Comparison of ENCODE assay signal across 8 mouse cellular contexts in genomic region chr19:7066828-7067342, GRCm38 (mm10). TPM values are rescaled to one million over a fixed set of nuclear protein-coding genes. Genes with fewer than 3 reads are reported as not detected.
A peak's percentile ranks its signal among the peaks of the same experiment; 100 is the strongest.
DNase-seq lines count a peak whose midpoint lies in the region; ATAC-seq and TF ChIP-seq lines count a peak whose summit lies in the region.
"Had no signal": no experiment of that assay in that cellular context is flagged by ENCODE, and none has a peak within 500 bp of the region (broad histone marks: within the 10 kb centered on the region; RNA-seq: fewer than 3 reads in every experiment).

No protein-coding gene starts in this region.

- H3K9ac ChIP-seq in kidney, postnatal 0 days (ENCODE audit: low read depth, low read length), result no peak overlapping the region
- no peak overlapping the region for H3K9ac ChIP-seq in embryonic facial prominence, embryonic 15.5 days
- H3K9ac ChIP-seq in liver, embryonic 15.5 days, result peak overlapping the region; percentile 23; the same call in 1 of the 2 replicates

- peak; percentile 36 for DNase-seq in kidney, postnatal 0 days (ENCODE audit: low spot score)
- DNase-seq in kidney, postnatal 25 days, result no peak
- peak; percentile 29 for DNase-seq in c-Kit-positive CD71-positive TER-119-positive erythroid progenitor cells, embryonic 14.5 days (ENCODE audit: low spot score)
- no peak for DNase-seq in frontal cortex, postnatal 25 days (ENCODE audit: low spot score in 2 of 2)
- DNase-seq in cerebellum, adult 2 months, result no peak

- no peaks in the 10 kb centered on the region for H3K27me3 ChIP-seq in kidney, postnatal 0 days (ENCODE audit: insufficient read depth, low read length)
- peaks cover 6% of the 10 kb centered on the region; the same call in 1 of the 2 replicates for H3K27me3 ChIP-seq in embryonic facial prominence, embryonic 15.5 days
- H3K27me3 ChIP-seq in liver, embryonic 15.5 days, result peaks cover 43% of the 10 kb centered on the region
- no peaks in the 10 kb centered on the region for H3K27me3 ChIP-seq in cerebellum, adult 2 months (ENCODE audit: control insufficient read depth, insufficient read depth, low read length)

- H3K4me1 ChIP-seq in kidney, postnatal 0 days (replicated peaks; ENCODE audit: insufficient read depth, low read length), result peaks cover 24% of the 10 kb centered on the region
- H3K4me1 ChIP-seq in embryonic facial prominence, embryonic 15.5 days, result peaks cover 63% of the 10 kb centered on the region
- peaks cover 31% of the 10 kb centered on the region for H3K4me1 ChIP-seq in liver, embryonic 15.5 days (replicated peaks)
- peaks cover 36% of the 10 kb centered on the region for H3K4me1 ChIP-seq in cerebellum, adult 2 months (ENCODE audit: control insufficient read depth, insufficient read depth, low read length)

- H3K36me3 ChIP-seq in kidney, postnatal 0 days (ENCODE audit: insufficient read depth, low read length), result no peaks in the 10 kb centered on the region
- no peaks in the 10 kb centered on the region for H3K36me3 ChIP-seq in embryonic facial prominence, embryonic 15.5 days
- H3K36me3 ChIP-seq in liver, embryonic 15.5 days (replicated peaks), result no peaks in the 10 kb centered on the region

- TF ChIP-seq POLR2A in cerebellum, adult 2 months (IDR thresholded peaks at IDR 0.05; ENCODE audit: borderline replicate concordance, insufficient read depth, low read length), result no peak

- WGBS in kidney, postnatal 0 days, result 25% methylated on average over 7 of the region's 8 CpGs
- 34% methylated on average over 8 of the region's 8 CpGs for WGBS in embryonic facial prominence, embryonic 15.5 days
- 26% methylated on average over 7 of the region's 8 CpGs for WGBS in liver, embryonic 15.5 days (ENCODE audit: insufficient replicate concordance)
- WGBS in cerebellum, adult 2 months, result 50% methylated on average over 8 of the region's 8 CpGs

- H3K27ac ChIP-seq in kidney, postnatal 0 days, result no peak overlapping the region
- peak overlapping the region; percentile 34; the same call in 1 of the 2 replicates for H3K27ac ChIP-seq in embryonic facial prominence, embryonic 15.5 days (replicated peaks)
- H3K27ac ChIP-seq in liver, embryonic 15.5 days (replicated peaks), result peak overlapping the region; percentile 66; the same call in 1 of the 2 replicates
- H3K27ac ChIP-seq in cerebellum, adult 2 months (ENCODE audit: insufficient read depth, low read length), result no peak overlapping the region
- H3K27ac ChIP-seq: layer of hippocampus, adult 2 months had no signal

- H3K4me2 ChIP-seq in kidney, postnatal 0 days (ENCODE audit: low read length), result peak overlapping the region; percentile 23
- H3K4me2 ChIP-seq in embryonic facial prominence, embryonic 15.5 days (replicated peaks), result peak overlapping the region; percentile 22; the same call in 1 of the 2 replicates
- peak overlapping the region; percentile 64 for H3K4me2 ChIP-seq in liver, embryonic 15.5 days

- H3K4me3 ChIP-seq in kidney, postnatal 0 days (replicated peaks; ENCODE audit: low read depth, low read length), result no peak overlapping the region
- no peak overlapping the region for H3K4me3 ChIP-seq in embryonic facial prominence, embryonic 15.5 days (replicated peaks)
- H3K4me3 ChIP-seq in liver, embryonic 15.5 days (replicated peaks), result 0 out of 2 replicates have a peak overlapping the region, but pooled peaks have one; percentile 21
- no peak overlapping the region for H3K4me3 ChIP-seq in cerebellum, adult 2 months (replicated peaks; ENCODE audit: insufficient read depth, low read depth, low read length)
- H3K4me3 ChIP-seq: layer of hippocampus, adult 2 months had no signal

- H3K9me3 ChIP-seq in kidney, postnatal 0 days (replicated peaks; ENCODE audit: low read length), result no peaks in the 10 kb centered on the region
- H3K9me3 ChIP-seq in embryonic facial prominence, embryonic 15.5 days (replicated peaks), result no peaks in the 10 kb centered on the region
- no peaks in the 10 kb centered on the region for H3K9me3 ChIP-seq in liver, embryonic 15.5 days (replicated peaks)

- no peak for ATAC-seq in kidney, postnatal 0 days (replicated peaks; ENCODE audit: low FRiP score, low read depth)
- ATAC-seq in embryonic facial prominence, embryonic 15.5 days (ENCODE audit: insufficient number of reproducible peaks, low FRiP score, low TSS enrichment, low read depth), result no peak
- ATAC-seq in liver, embryonic 15.5 days (ENCODE audit: insufficient read depth), result peak; percentile 30; the same call in 1 of the 2 replicates

- TF ChIP-seq CTCF in kidney, postnatal 0 days (IDR thresholded peaks at IDR 0.05; ENCODE audit: low read depth), result no peak
- no peak for TF ChIP-seq CTCF in cerebellum, adult 2 months (IDR thresholded peaks at IDR 0.05; ENCODE audit: borderline replicate concordance, insufficient read depth, low read depth, low read length)

RNA-seq across cellular contexts. Expression of gene Macrod1, which starts 10.3 kb away (rescaled TPM):
- 28.0 and 35.5 TPM in 2 replicates for polyA plus RNA-seq in kidney, postnatal 0 days (2015; fragmentation: Nextera tagmentation; extraction: Ambion mirVana)
- 22.1 and 26.6 TPM in 2 replicates for polyA plus RNA-seq in embryonic facial prominence, embryonic 15.5 days (2015; fragmentation: Nextera tagmentation; extraction: Ambion mirVana)
- polyA plus RNA-seq in liver, embryonic 15.5 days (2015; fragmentation: Nextera tagmentation; extraction: Ambion mirVana), result 5.6 and 6.2 TPM in 2 replicates
- polyA plus RNA-seq in cerebellum, adult 2 months (2012; rRNA removed), result 30.8 and 33.8 TPM in 2 replicates

RNA-seq across cellular contexts. Expression of gene Stip1, which starts 27.1 kb away (rescaled TPM):
- polyA plus RNA-seq in kidney, postnatal 0 days (2015; fragmentation: Nextera tagmentation; extraction: Ambion mirVana), result 131 and 149 TPM in 2 replicates
- polyA plus RNA-seq in embryonic facial prominence, embryonic 15.5 days (2015; fragmentation: Nextera tagmentation; extraction: Ambion mirVana), result 228 and 244 TPM in 2 replicates
- 116 and 121 TPM in 2 replicates for polyA plus RNA-seq in liver, embryonic 15.5 days (2015; fragmentation: Nextera tagmentation; extraction: Ambion mirVana)
- 215 and 217 TPM in 2 replicates for polyA plus RNA-seq in cerebellum, adult 2 months (2012; rRNA removed)

RNA-seq across cellular contexts. Expression of gene Flrt1, which starts 38.6 kb away (rescaled TPM):
- 4.8 and 5.1 TPM in 2 replicates for polyA plus RNA-seq in kidney, postnatal 0 days (2015; fragmentation: Nextera tagmentation; extraction: Ambion mirVana)
- polyA plus RNA-seq in embryonic facial prominence, embryonic 15.5 days (2015; fragmentation: Nextera tagmentation; extraction: Ambion mirVana), result 13.5 and 19.2 TPM in 2 replicates
- polyA plus RNA-seq in liver, embryonic 15.5 days (2015; fragmentation: Nextera tagmentation; extraction: Ambion mirVana), result 0.17 TPM in 2 replicates
- 5.4 and 6.2 TPM in 2 replicates for polyA plus RNA-seq in cerebellum, adult 2 months (2012; rRNA removed)

RNA-seq across cellular contexts. Expression of gene Fermt3, which starts 47.6 kb away (rescaled TPM):
- polyA plus RNA-seq in kidney, postnatal 0 days (2015; fragmentation: Nextera tagmentation; extraction: Ambion mirVana), result 3.5 and 4.3 TPM in 2 replicates
- 12.4 and 14.2 TPM in 2 replicates for polyA plus RNA-seq in embryonic facial prominence, embryonic 15.5 days (2015; fragmentation: Nextera tagmentation; extraction: Ambion mirVana)
- polyA plus RNA-seq in liver, embryonic 15.5 days (2015; fragmentation: Nextera tagmentation; extraction: Ambion mirVana), result 105 and 118 TPM in 2 replicates
- 2.2 and 2.3 TPM in 2 replicates for polyA plus RNA-seq in cerebellum, adult 2 months (2012; rRNA removed)

Comparison
In these comparisons a context has a peak if more than half of its experiments do, and no peak if none do; other contexts are left out.
1. DNase-seq: peak in kidney, postnatal 0 days (single experiment) and c-Kit-positive CD71-positive TER-119-positive erythroid progenitor cells, embryonic 14.5 days (single experiment); none in kidney, postnatal 25 days (0 of 2), frontal cortex, postnatal 25 days (0 of 2) and cerebellum, adult 2 months (0 of 2).
2. H3K27ac ChIP-seq: peak in embryonic facial prominence, embryonic 15.5 days (single experiment) and liver, embryonic 15.5 days (single experiment); none in kidney, postnatal 0 days (single experiment) and cerebellum, adult 2 months (single experiment).
3. Peak in every context shown above with its lines, with median percentiles within 50 percentile points of each other: H3K4me2 ChIP-seq.